Mouse (Mus musculus): Measurements from ENCODE around the gene Atp5d.

DNA sequence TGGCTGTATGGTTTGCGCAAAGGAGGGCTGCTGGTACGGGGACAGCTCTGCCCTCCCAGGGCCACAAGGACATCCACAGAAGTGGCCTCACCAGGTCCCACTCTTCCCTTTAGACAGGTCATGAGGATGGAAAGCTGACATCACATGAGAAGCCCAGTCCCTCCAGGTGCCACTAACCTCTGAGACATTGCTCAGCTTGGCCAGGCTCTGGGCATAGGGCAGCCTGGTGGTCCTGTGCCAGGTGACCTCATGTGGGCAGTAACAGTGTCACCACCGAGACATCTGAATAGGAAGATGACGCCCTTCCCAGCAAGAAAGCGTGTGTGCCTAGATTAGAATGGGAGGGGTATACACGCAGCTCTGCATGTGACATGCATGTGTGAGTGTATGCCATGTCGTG, 44.1 kb downstream of the Atp5d start:
- TF ChIP-seq CTCF (IDR thresholded peaks at IDR 0.05; ENCODE audit: low read depth) = no peak
- TF ChIP-seq EP300 (IDR thresholded peaks at IDR 0.05; ENCODE audit: low read depth) = no peak
